Mouse (Mus musculus): Measurements from ENCODE around the gene Rptor. TPM values are rescaled to one million over a fixed set of nuclear protein-coding genes. Genes with fewer than 3 reads are reported as not detected.

Rptor gene
- polyA plus RNA-seq, 2 experiments = 3.7 to 5.8 TPM

- DNase-seq (ENCODE audit: low read depth in 3 of 3, low spot score in 3 of 3) (no peak), ATAC-seq (ENCODE audit: insufficient read depth) (no peak)
- Histone ChIP-seq H3K9ac (replicated peaks) (no peak overlapping the region), H3K4me1 (replicated peaks; ENCODE audit: control insufficient read depth in 2 of 2, insufficient read depth in 2 of 2, low read length in 1 of 2) (no peaks in the 10 kb centered on the region), H3K27ac (no peak overlapping the region), H3K36me3 (replicated peaks; ENCODE audit: control insufficient read depth, insufficient read depth, low read depth) (no peaks in the 10 kb centered on the region), H3K27me3 (ENCODE audit: control insufficient read depth, insufficient read depth, low read length) (no peaks in the 10 kb centered on the region), H3K4me3 (ENCODE audit: insufficient read depth in 1 of 2, low read depth in 2 of 2, low read length in 2 of 2) (no peak overlapping the region), H3K4me2 (ENCODE audit: low read depth) (no peak overlapping the region), H3K9me3 (ENCODE audit: control insufficient read depth, low read length) (no peaks in the 10 kb centered on the region)
- TF ChIP-seq CTCF (IDR thresholded peaks at IDR 0.05; ENCODE audit: low read depth) = no peak
- TF ChIP-seq EP300 (IDR thresholded peaks at IDR 0.05; ENCODE audit: low read depth) = no peak
- WGBS (ENCODE audit: insufficient replicate concordance) = 71% methylated on average over 4 of the region's 4 CpGs
Measured at GRCm38 (mm10) chr11:119902891-119903290, 300.2 kb downstream of the Rptor start.

GRCm38 (mm10) chr11:119904621-119905286 is 302.0 kb downstream of the Rptor start:
- H3K9ac ChIP-seq (replicated peaks) = no peak overlapping the region
- DNase-seq (ENCODE audit: low read depth in 3 of 3, low spot score in 3 of 3) = peak in 1 of 3 experiments; percentile 36
- no peaks in the 10 kb centered on the region for H3K27me3 ChIP-seq (ENCODE audit: control insufficient read depth, insufficient read depth, low read length)
- H3K4me3 ChIP-seq (ENCODE audit: insufficient read depth in 1 of 2, low read depth in 2 of 2, low read length in 2 of 2) = no peak overlapping the region
- no peak for TF ChIP-seq EP300 (IDR thresholded peaks at IDR 0.05; ENCODE audit: low read depth)
- TF ChIP-seq CTCF (IDR thresholded peaks at IDR 0.05; ENCODE audit: low read depth) = peak; percentile 89
- no peaks in the 10 kb centered on the region for H3K36me3 ChIP-seq (replicated peaks; ENCODE audit: control insufficient read depth, insufficient read depth, low read depth)
- ATAC-seq (ENCODE audit: insufficient read depth) = no peak
- H3K4me1 ChIP-seq (replicated peaks; ENCODE audit: control insufficient read depth in 2 of 2, insufficient read depth in 2 of 2, low read length in 1 of 2) = no peaks in the 10 kb centered on the region; a peak in 1 of 4 replicates
- no peak overlapping the region for H3K27ac ChIP-seq
- no peaks in the 10 kb centered on the region for H3K9me3 ChIP-seq (ENCODE audit: control insufficient read depth, low read length)
- no peak overlapping the region for H3K4me2 ChIP-seq (ENCODE audit: low read depth)
- 22% methylated on average over 5 of the region's 5 CpGs for WGBS (ENCODE audit: insufficient replicate concordance)

GRCm38 (mm10) chr11:119905794-119906193 is 303.1 kb downstream of the Rptor start:
- Histone ChIP-seq H3K36me3 (replicated peaks; ENCODE audit: control insufficient read depth, insufficient read depth, low read depth) (no peaks in the 10 kb centered on the region), H3K4me2 (ENCODE audit: low read depth) (no peak overlapping the region), H3K27ac (no peak overlapping the region), H3K9ac (replicated peaks) (no peak overlapping the region), H3K9me3 (ENCODE audit: control insufficient read depth, low read length) (no peaks in the 10 kb centered on the region), H3K4me3 (ENCODE audit: insufficient read depth in 1 of 2, low read depth in 2 of 2, low read length in 2 of 2) (no peak overlapping the region), H3K27me3 (ENCODE audit: control insufficient read depth, insufficient read depth, low read length) (no peaks in the 10 kb centered on the region), H3K4me1 (replicated peaks; ENCODE audit: control insufficient read depth in 2 of 2, insufficient read depth in 2 of 2, low read length in 1 of 2) (no peaks in the 10 kb centered on the region; a peak in 1 of 4 replicates)
- TF ChIP-seq CTCF (IDR thresholded peaks at IDR 0.05; ENCODE audit: low read depth) (no peak), EP300 (IDR thresholded peaks at IDR 0.05; ENCODE audit: low read depth) (no peak)
- DNase-seq (ENCODE audit: low read depth in 3 of 3, low spot score in 3 of 3) (no peak), ATAC-seq (ENCODE audit: insufficient read depth) (no peak)
- WGBS (ENCODE audit: insufficient replicate concordance) = 59% methylated on average over 5 of the region's 5 CpGs

- TF ChIP-seq CTCF (IDR thresholded peaks at IDR 0.05; ENCODE audit: low read depth) (no peak), EP300 (IDR thresholded peaks at IDR 0.05; ENCODE audit: low read depth) (no peak)
- H3K27ac ChIP-seq = no peak overlapping the region
- H3K9ac ChIP-seq (replicated peaks) = no peak overlapping the region
- no peaks in the 10 kb centered on the region; a peak in 1 of 4 replicates for H3K4me1 ChIP-seq (replicated peaks; ENCODE audit: control insufficient read depth in 2 of 2, insufficient read depth in 2 of 2, low read length in 1 of 2)
- DNase-seq (ENCODE audit: low read depth in 3 of 3, low spot score in 3 of 3) (no peak), ATAC-seq (ENCODE audit: insufficient read depth) (no peak)
- H3K27me3 ChIP-seq (ENCODE audit: control insufficient read depth, insufficient read depth, low read length) = no peaks in the 10 kb centered on the region
- no peaks in the 10 kb centered on the region for H3K36me3 ChIP-seq (replicated peaks; ENCODE audit: control insufficient read depth, insufficient read depth, low read depth)
- H3K4me2 ChIP-seq (ENCODE audit: low read depth) = no peak overlapping the region
- H3K4me3 ChIP-seq (ENCODE audit: insufficient read depth in 1 of 2, low read depth in 2 of 2, low read length in 2 of 2) = no peak overlapping the region
- WGBS (ENCODE audit: insufficient replicate concordance) = 39% methylated on average over 7 of the region's 7 CpGs
- no peaks in the 10 kb centered on the region for H3K9me3 ChIP-seq (ENCODE audit: control insufficient read depth, low read length)
Measured at GRCm38 (mm10) chr11:119907006-119907650, 304.4 kb downstream of the Rptor start.

- ATAC-seq (ENCODE audit: insufficient read depth) = no peak
- Histone ChIP-seq H3K4me2 (ENCODE audit: low read depth) (no peak overlapping the region), H3K9ac (replicated peaks) (no peak overlapping the region)
Measured at GRCm38 (mm10) chr11:119907711-119908110, 305.0 kb downstream of the Rptor start.

More at GRCm38 (mm10) chr11:119907711-119908110, 305.0 kb downstream of the Rptor start:
- Histone ChIP-seq H3K9me3 (ENCODE audit: control insufficient read depth, low read length) (no peaks in the 10 kb centered on the region), H3K4me3 (ENCODE audit: insufficient read depth in 1 of 2, low read depth in 2 of 2, low read length in 2 of 2) (no peak overlapping the region), H3K36me3 (replicated peaks; ENCODE audit: control insufficient read depth, insufficient read depth, low read depth) (no peaks in the 10 kb centered on the region), H3K4me1 (replicated peaks; ENCODE audit: control insufficient read depth in 2 of 2, insufficient read depth in 2 of 2, low read length in 1 of 2) (peaks cover 0 to under 1% of the 10 kb centered on the region in 2 experiments; a peak in 1 of 4 replicates), H3K27ac (no peak overlapping the region), H3K27me3 (ENCODE audit: control insufficient read depth, insufficient read depth, low read length) (no peaks in the 10 kb centered on the region)
- no peak for DNase-seq (ENCODE audit: low read depth in 3 of 3, low spot score in 3 of 3)
- WGBS (ENCODE audit: insufficient replicate concordance) = 48% methylated on average over 7 of the region's 7 CpGs
- TF ChIP-seq CTCF (IDR thresholded peaks at IDR 0.05; ENCODE audit: low read depth) (no peak), EP300 (IDR thresholded peaks at IDR 0.05; ENCODE audit: low read depth) (no peak)
